Mouse (Mus musculus) heart, postnatal 0 days (tissue): ENCODE results near the gene Vwa2. TPM values are rescaled to one million over a fixed set of nuclear protein-coding genes. Genes with fewer than 3 reads are reported as not detected.

Experiments
- ATAC-seq: fragments of 200-750 bp; cut with Nextera tagmentation; 2 replicates; pipeline ENCODE4 v1.8.0; 2017; ENCODE audit warnings: low read depth, moderate number of reproducible peaks, moderate library complexity; ENCODE audit not compliant: insufficient read depth
- DNase-seq: peaks from one replicate; pipeline ENCODE4 v3.0.0-alpha.2; 2016; ENCODE audit warnings: low spot score
- H3K27ac ChIP-seq: fragments of 300-500 bp; sonication (generic); 2 replicates; pipeline ENCODE4 v1.5.1; 2014; ENCODE audit warnings: low read depth, mild to moderate bottlenecking
- H3K27me3 ChIP-seq: fragments of 300-500 bp; sonication (generic); 2 replicates; pipeline ENCODE4 v1.6.1; 2014; ENCODE audit warnings: low read length, mixed read lengths; ENCODE audit not compliant: control insufficient read depth, insufficient read depth
- H3K36me3 ChIP-seq: fragments of 300-500 bp; sonication (generic); replicated peaks from 2 replicates; pipeline ENCODE4 v1.6.1; 2014; ENCODE audit warnings: low read length, mixed read lengths; ENCODE audit not compliant: control insufficient read depth, insufficient read depth
- H3K4me1 ChIP-seq: fragments of 300-500 bp; sonication (generic); 2 replicates; pipeline ENCODE4 v1.6.1; 2014; ENCODE audit warnings: antibody characterized with exemption; ENCODE audit not compliant: control insufficient read depth, insufficient read depth
- H3K4me2 ChIP-seq: fragments of 300-500 bp; sonication (generic); 2 replicates; pipeline ENCODE4 v1.6.1; 2014; ENCODE audit warnings: low read depth, mild to moderate bottlenecking, low read length, moderate library complexity
- H3K4me3 ChIP-seq: fragments of 300-500 bp; sonication (generic); 2 replicates; pipeline ENCODE4 v1.5.1; 2014; ENCODE audit warnings: low read depth, low read length
- H3K9ac ChIP-seq: fragments of 300-500 bp; sonication (generic); replicated peaks from 2 replicates; pipeline ENCODE4 v1.6.1; 2014; ENCODE audit warnings: low read depth, low read length, mixed read lengths
- H3K9me3 ChIP-seq: fragments of 300-500 bp; sonication (generic); replicated peaks from 2 replicates; pipeline ENCODE4 v1.6.1; 2016; ENCODE audit warnings: low read length; ENCODE audit not compliant: control insufficient read depth
- CTCF ChIP-seq: IDR thresholded peaks from 2 replicates; pipeline ENCODE4 v1.5.1; 2016; ENCODE audit warnings: antibody characterized with exemption, control low read depth, low read depth
- EP300 ChIP-seq: IDR thresholded peaks from 2 replicates; pipeline ENCODE4 v1.6.1; 2016; ENCODE audit warnings: antibody characterized with exemption, low read depth
- WGBS: fragments of 180-500 bp; shearing (Covaris S2); extraction: QIAGEN DNeasy Blood & Tissue Kit; methylation state at CpG from one replicate; pipeline ENCODE4 v1.1.7; 2014; 5-methylcytosine and 5-hydroxymethylcytosine counted together
- polyA plus RNA-seq: library from polyadenylated mRNA; unstranded; fragments of >200 nt; fragmentation: Nextera tagmentation; extraction: Ambion mirVana; gene quantifications from 2 replicates; pipeline ENCODE4 v1.2.1, GENCODE M21; 2015
- total RNA-seq: library from RNA; depleted of rRNA; stranded (reverse); fragments of >200 nt; gene quantifications from 2 replicates; pipeline ENCODE4 v1.2.3, GENCODE M21; 2014; ENCODE audit warnings: low replicate concordance

Gene Vwa2
- total and polyA plus RNA-seq, 2 experiments from 2014 or later: 0.11 TPM; not detected in 1

DNA sequence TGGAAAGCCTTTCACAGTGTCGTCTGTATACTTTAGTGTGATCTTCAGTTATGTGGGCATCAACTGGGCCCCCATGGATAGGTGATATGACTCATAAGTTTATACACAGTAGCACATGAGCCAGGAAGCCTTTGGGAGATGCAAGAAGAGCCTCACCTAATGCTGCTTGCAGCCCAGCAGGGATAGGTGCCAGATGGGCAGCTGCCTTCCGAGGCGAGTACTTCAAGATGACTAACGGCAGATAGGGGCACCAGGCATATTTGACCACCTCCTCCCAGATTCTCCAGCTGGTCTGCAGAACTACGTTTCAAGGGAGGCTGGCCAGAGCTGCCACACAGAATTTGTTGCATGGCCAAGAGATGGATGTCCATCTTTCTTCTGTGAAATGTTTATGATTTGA lies 19.3 kb downstream of the Vwa2 start:
- TF ChIP-seq EP300: no peak
- no peak overlapping the region for H3K4me3 ChIP-seq
- no peaks in the 10 kb centered on the region for H3K4me1 ChIP-seq
- no peaks in the 10 kb centered on the region for H3K27me3 ChIP-seq
- DNase-seq (no peak), ATAC-seq (no peak)
- no peaks in the 10 kb centered on the region for H3K9me3 ChIP-seq
- H3K36me3 ChIP-seq: no peaks in the 10 kb centered on the region
- WGBS: 66% methylated on average over 5 of the region's 5 CpGs
- H3K9ac ChIP-seq: no peak overlapping the region
- H3K4me2 ChIP-seq: no peak overlapping the region
- no peak overlapping the region for H3K27ac ChIP-seq

DNA sequence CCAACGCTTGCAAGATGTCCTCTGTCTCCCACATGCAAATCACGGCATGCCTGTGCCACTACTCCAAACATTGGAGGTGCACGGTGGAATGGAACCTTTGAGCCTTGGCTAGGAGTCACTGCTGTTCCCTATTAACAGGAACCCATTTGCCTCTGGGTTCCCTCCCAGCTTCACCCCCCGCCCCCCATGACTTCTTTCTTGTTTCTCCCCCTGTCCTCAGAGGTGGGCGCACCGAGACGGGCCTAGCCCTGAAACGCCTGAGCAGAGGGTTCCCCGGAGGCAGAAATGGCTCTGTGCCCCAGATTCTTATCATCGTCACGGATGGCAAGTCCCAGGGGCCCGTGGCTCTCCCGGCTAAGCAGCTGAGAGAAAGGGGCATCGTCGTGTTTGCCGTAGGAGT lies 23.6 kb downstream of the Vwa2 start:
- no peak for ATAC-seq
- Histone ChIP-seq H3K27ac (no peak overlapping the region), H3K4me3 (no peak overlapping the region), H3K4me1 (no peaks in the 10 kb centered on the region), H3K36me3 (no peaks in the 10 kb centered on the region), H3K4me2 (no peak overlapping the region), H3K9me3 (no peaks in the 10 kb centered on the region), H3K9ac (no peak overlapping the region), H3K27me3 (no peaks in the 10 kb centered on the region)
- TF ChIP-seq CTCF (no peak), EP300 (no peak)
- no peak for DNase-seq
- WGBS: 85% methylated on average over 16 of the region's 16 CpGs

DNA sequence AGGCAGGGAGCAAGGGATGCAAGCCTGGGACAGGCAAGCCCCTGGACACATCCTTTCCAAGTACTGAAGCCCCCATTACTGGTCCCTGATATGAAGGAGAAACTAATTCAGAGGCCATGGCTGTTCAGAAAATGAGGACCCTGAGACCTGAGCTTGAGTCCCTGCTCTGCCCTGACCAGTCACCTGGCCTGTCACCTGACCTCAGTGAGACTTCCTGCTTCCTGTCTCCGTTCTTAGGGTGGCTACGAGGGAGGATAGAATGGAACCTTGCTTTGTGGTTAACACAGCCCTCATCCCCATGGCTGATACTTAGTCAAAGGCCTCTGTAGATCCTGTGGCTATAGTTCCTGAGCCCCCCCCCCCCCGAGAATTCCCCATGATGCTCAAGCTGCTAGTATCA lies 30.0 kb downstream of the Vwa2 start:
- Histone ChIP-seq H3K9me3 (no peaks in the 10 kb centered on the region), H3K9ac (no peak overlapping the region), H3K27ac (no peak overlapping the region), H3K4me3 (no peak overlapping the region), H3K36me3 (no peaks in the 10 kb centered on the region), H3K4me1 (no peaks in the 10 kb centered on the region), H3K4me2 (no peak overlapping the region), H3K27me3 (no peaks in the 10 kb centered on the region)
- no peak for ATAC-seq
- TF ChIP-seq EP300 (no peak), CTCF (no peak)
- WGBS: 51% methylated on average over 3 of the region's 3 CpGs
- no peak for DNase-seq

DNA sequence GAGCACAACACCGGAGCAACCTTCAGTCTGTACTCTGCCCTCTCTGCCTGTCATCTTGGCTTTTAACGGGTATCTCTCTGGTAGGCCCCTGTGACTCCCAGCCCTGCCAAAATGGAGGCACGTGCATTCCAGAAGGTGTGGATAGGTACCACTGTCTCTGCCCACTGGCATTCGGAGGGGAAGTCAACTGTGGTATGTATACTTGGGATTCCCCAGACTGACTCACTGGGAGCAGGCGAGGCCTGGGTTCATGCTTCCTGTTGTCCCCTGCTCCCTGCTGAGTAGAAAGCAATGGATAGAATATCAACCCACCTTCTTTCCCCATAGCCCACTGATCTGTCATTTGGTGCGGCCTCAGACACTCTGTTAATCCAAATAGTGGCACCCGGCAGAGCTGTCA lies 31.3 kb downstream of the Vwa2 start:
- Histone ChIP-seq H3K9me3 (no peaks in the 10 kb centered on the region), H3K4me3 (no peak overlapping the region), H3K27ac (no peak overlapping the region), H3K4me2 (no peak overlapping the region), H3K4me1 (no peaks in the 10 kb centered on the region), H3K36me3 (no peaks in the 10 kb centered on the region), H3K27me3 (0 out of 2 replicates have a peak, but pooled peaks cover under 1% of the 10 kb centered on the region), H3K9ac (no peak overlapping the region)
- TF ChIP-seq CTCF: no peak
- TF ChIP-seq EP300: no peak
- 73% methylated on average over 7 of the region's 7 CpGs for WGBS
- ATAC-seq (no peak), DNase-seq (no peak)

DNA sequence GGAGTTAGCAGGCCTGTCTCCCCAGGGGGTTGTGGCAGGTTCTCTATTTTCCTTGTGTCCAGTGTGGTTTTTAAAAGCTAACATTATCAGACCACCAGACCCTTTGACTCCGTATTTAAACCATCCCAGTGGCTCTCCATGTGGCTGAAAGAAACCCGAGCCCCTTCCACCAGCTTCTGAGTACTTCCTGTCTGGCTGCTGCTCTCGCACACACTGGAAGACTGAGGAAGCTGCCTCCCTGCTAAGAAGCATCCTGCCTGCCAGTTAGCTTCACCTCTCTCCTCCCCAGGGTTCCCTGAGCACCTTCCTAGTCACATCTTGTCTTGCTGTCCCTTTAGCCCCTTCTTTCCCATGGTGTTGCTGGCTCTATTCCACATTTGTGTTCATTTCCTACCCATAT lies 33.8 kb downstream of the Vwa2 start:
- Histone ChIP-seq H3K27ac (no peak overlapping the region), H3K9me3 (no peaks in the 10 kb centered on the region), H3K9ac (no peak overlapping the region), H3K4me3 (no peak overlapping the region), H3K27me3 (0 out of 2 replicates have a peak, but pooled peaks cover 5% of the 10 kb centered on the region), H3K4me2 (no peak overlapping the region), H3K36me3 (no peaks in the 10 kb centered on the region), H3K4me1 (no peaks in the 10 kb centered on the region)
- DNase-seq: no peak
- WGBS: 66% methylated on average over 3 of the region's 3 CpGs
- TF ChIP-seq CTCF (no peak), EP300 (no peak)
- ATAC-seq: no peak

DNA sequence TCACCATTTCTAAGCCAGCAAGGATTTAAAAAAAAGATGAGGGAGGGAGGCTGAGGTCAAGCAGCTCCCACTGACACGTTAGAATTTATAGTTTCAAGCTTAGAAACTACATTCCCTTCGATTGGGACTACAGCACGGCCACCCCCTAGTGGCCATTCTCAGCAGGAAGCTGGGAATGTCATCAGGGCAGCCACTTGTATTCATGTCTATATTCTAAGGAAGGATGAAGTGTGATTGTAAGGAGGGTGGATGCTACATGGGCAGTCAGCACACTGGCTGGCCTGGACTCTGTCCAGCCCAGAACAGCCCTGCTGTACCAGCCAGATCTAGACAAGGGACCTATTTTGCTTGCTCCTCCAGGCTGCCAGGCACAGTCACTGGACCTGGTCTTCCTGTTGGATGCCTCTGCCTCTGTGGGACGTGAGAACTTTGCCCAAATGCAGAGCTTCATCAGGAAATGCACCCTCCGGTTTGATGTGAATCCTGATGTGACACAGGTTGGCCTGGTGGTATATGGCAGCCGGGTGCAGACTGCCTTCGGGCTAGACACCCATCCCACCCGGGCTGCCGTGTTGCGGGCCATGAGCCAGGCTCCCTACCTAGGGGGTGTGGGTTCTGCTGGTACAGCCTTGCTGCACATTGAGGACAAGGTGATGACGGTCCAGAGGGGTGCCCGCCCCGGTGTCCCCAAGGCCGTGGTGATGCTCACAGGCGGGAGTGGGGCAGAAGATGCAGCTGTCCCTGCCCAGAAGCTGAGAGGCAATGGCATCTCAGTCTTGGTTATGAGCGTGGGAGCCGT lies 34.6 kb downstream of the Vwa2 start:
- H3K27me3 ChIP-seq: 0 out of 2 replicates have a peak, but pooled peaks cover 5% of the 10 kb centered on the region
- TF ChIP-seq EP300 (no peak), CTCF (peak; percentile 89)
- H3K27ac ChIP-seq: no peak overlapping the region
- H3K9me3 ChIP-seq: no peaks in the 10 kb centered on the region
- H3K4me1 ChIP-seq: no peaks in the 10 kb centered on the region
- peak; percentile 60 for ATAC-seq
- no peak overlapping the region for H3K4me2 ChIP-seq
- H3K9ac ChIP-seq: no peak overlapping the region
- 67% methylated on average over 17 of the region's 17 CpGs for WGBS
- H3K4me3 ChIP-seq: no peak overlapping the region
- DNase-seq: peak; percentile 55
- no peaks in the 10 kb centered on the region for H3K36me3 ChIP-seq
